Mouse (Mus musculus) heart, postnatal 0 days (tissue): Measurements from ENCODE around the gene Vps16.

Experiments used
- CTCF ChIP-seq: IDR thresholded peaks from 2 replicates; pipeline ENCODE4 v1.5.1; 2016; ENCODE audit warnings: antibody characterized with exemption, control low read depth, low read depth
- EP300 ChIP-seq: IDR thresholded peaks from 2 replicates; pipeline ENCODE4 v1.6.1; 2016; ENCODE audit warnings: antibody characterized with exemption, low read depth

DNA sequence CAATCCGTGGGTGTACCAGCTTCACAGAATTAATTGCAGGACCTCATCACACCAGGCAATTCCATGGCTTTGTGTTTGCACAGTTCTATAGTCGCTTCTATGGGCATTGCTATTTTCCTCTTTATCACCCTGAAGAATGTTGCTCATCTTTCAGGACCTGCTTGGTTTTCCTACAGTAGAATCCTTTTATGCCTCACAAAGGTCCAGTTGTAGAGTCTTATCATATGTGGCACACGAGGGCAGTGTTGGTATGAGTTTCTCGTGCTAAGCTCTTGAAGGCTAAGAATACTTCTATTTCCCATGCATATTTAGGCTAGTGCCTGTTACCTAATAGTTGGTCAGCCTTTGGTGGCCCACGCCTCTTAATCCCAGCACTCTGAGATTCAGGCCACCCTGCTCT lies 973 bp downstream of the Vps16 start:
- TF ChIP-seq EP300: no peak
- peak; percentile 45 for TF ChIP-seq CTCF
